Mouse (Mus musculus) MN1 (cell line): ENCODE results near the gene Stk10.
A peak's percentile ranks its signal among the peaks of the same experiment; 100 is the strongest.

ENCODE experiments used
- DNase-seq: peaks from one replicate; pipeline ENCODE4 v3.0.0-alpha.2; 2016; ENCODE audit warnings: low spot score

Gene Stk10

GRCm38 (mm10) chr11:32524122-32524920, 8.8 kb upstream of the Stk10 start:
- DNase-seq, result no peak

GRCm38 (mm10) chr11:32527006-32527405, 6.1 kb upstream of the Stk10 start:
- no peak for DNase-seq

DNA sequence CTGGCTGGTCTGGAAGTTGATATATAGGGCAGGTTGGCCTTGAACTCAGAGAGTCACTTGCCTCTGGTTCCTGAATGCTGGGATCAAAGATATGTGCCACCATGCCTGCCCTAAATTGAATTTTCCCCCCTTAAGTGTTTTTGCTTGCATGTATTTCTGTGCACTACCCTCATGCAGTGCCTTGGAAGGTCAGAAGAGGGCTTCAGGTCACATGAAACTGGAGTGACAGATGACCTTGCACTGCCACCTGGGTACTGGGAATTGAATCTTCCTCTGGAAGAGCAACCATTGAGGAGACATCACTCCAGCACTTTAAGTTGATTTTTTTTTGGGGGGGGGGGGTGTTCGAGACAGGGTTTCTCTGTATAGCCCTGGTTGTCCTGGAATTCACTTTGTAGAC, 3.0 kb upstream of the Stk10 start:
- no peak for DNase-seq

DNA sequence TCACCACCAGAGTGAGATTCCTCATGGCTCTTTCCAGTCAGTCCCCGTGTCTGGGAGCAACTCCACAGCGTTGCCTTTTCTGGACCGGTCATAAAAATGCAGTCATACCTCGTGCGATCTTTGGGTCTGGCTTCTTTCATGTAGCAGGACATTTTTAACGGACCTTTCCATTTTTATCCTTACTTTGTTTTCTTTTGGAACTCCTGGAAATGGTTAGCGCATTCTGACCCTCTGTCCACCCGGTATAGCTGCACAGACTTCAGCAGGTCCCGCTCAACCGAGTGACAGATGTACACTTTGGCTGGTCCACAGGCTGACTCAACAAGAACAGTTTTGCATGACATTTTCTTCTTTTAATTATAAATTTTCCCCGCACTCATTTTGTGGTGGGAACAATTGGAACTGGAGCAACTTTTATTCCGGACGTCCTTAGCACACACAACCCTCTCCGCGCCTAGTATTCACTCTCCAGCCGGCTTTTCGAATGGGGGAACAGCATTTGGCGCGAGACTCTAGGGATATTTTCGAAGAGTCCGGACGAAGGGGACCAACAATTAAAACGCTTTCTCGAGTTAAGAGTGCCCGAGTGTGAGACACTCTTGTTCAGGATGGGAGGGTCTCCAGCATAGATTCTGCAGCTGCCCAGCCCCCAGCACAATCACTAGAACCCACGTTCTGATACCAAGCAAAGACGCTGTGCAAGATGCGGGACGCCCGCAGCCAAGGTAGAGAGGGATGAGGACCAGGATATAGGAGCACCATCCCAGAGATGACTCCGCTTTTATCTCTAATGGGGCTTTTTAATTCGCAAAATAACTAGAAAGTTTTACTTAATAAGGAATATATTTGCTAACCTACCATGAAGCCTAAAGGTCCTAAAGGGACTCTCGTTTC, 987 bp upstream of the Stk10 start, which contains the start of gene Efcab9:
TSS of gene Efcab9 (minus strand) at position 211 of the 894 bp plus-strand sequence.
- DNase-seq, result no peak

DNA sequence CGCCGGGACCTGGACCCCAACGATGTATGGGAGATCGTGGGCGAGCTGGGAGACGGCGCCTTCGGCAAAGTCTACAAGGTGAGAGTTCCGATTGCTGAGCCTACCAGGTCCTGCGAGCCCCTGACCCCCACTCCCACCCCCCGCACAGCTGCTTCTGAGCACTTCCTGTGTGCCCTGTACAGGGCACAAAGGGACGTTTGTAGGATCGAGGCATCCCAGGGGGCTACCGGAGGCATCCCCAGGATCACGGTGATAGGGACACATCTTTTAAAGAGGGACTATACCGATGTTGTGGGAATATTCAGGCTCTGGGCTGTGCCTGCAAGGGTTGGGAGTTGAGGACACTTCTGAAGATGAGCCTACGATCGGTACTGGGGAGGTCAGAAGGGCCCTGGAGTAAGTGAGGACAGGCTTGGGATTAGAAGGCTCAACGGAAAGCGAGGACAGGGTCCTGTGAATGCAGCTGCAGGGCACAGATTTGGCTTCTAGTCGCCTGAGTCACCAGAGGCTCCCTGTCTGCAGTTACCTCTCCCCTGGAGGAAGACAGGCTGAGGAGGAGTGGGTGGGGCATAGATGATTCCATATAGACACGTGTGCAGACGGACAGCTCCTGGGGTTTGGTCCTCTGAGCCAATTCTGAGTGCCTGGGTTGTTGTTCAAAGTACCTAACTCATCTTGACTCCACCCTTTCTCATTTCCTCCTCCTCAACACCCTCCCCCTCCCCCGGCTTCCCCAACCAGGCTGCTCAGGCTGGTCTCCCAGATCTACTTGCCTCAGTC, 567 bp downstream of the Stk10 start:
- peak; percentile 80 for DNase-seq

GRCm38 (mm10) chr11:32534453-32535075, 1.5 kb downstream of the Stk10 start:
- no peak for DNase-seq

DNA sequence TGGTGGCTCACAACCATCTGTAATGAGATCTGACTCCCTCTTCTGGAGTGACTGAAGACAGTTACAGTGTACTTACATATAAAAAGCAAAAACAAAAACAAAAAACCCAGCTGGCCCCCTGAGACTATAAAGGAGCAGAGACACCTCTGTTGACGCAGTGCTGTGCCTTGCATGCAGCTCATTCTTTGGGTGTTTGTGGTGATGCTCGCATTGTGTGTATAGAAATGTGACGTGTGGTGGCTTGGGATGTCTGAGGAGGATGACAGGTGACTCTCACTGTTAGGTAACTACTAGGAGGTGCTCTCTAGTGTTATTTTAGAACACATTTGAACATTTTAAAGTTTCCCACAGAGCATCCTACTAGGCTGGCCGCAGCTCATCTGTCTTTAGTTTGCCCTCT, 2.5 kb downstream of the Stk10 start:
- no peak for DNase-seq

- no peak for DNase-seq
These were observed 3.8 kb downstream of the Stk10 start for GRCm38 (mm10) chr11:32536954-32537353.

GRCm38 (mm10) chr11:32538435-32538834, 5.3 kb downstream of the Stk10 start:
- no peak for DNase-seq

DNA sequence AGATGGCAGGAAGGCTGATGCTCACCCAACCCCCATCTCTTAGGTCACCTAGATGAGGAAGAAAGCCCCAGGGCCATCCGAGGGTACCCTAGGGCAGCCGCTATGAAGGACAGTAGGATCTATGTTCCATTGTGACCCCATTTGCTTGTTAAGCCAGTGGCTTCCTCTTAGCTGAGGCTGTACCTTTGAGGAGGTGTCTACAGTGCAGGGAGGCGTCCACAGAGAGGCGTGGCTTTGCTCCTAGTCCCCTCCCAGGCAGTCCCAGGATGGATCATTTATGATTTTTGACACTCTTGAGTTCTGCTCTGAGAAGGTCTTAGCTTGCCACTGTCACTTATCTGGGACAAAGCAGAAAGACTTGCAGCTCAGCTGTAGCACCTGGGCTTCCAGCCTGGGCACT, 5.7 kb downstream of the Stk10 start:
- no peak for DNase-seq

GRCm38 (mm10) chr11:32539717-32540116, 6.6 kb downstream of the Stk10 start:
- DNase-seq, result no peak

- DNase-seq, result no peak
These were observed 7.4 kb downstream of the Stk10 start for GRCm38 (mm10) chr11:32540463-32540862.

GRCm38 (mm10) chr11:32542181-32542580, 9.1 kb downstream of the Stk10 start:
- DNase-seq, result no peak

- DNase-seq, result no peak
These were observed 9.7 kb downstream of the Stk10 start for GRCm38 (mm10) chr11:32542687-32543411.

DNA sequence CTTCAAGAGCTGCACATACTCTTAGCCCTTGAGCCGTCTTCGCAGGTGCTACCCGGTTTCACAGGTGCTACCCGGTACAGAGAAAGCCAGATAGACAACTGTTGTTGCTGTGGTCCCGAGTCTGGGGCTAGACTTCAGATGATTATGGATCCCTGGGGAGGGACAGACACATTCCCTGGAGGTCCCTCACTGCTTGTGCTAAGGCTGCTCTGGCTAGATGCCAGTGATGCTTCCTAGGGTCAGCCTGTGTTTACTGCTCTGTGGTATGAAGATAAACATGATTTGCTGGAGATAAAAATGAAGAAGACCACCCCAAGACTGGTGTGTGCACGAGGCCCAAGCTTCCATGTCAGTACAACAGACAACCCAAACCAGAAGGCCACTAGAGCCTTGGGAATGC, 10.9 kb downstream of the Stk10 start:
- DNase-seq, result no peak

DNA sequence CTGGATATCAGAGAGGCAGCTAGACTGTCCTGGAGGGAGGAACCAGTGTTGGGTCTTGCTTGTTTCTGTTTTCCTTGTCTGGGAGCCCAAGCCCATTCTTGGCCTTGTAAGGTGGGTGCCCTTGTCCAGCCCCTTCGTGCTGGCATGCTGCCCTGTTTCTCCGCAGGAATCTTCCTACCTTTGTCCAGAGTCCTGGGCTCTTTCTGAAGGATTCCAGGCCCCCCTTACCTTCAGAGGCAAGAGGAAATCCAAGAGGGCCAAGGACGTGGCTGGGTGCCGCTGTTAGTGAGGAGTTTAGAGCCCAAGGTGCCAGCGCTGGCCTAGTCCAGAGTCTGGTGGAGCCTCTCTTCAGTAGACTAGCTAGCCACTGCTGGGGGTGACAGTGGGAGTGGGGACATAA, 11.4 kb downstream of the Stk10 start:
- DNase-seq, result no peak

GRCm38 (mm10) chr11:32545605-32546004, 12.5 kb downstream of the Stk10 start:
- DNase-seq, result no peak

DNA sequence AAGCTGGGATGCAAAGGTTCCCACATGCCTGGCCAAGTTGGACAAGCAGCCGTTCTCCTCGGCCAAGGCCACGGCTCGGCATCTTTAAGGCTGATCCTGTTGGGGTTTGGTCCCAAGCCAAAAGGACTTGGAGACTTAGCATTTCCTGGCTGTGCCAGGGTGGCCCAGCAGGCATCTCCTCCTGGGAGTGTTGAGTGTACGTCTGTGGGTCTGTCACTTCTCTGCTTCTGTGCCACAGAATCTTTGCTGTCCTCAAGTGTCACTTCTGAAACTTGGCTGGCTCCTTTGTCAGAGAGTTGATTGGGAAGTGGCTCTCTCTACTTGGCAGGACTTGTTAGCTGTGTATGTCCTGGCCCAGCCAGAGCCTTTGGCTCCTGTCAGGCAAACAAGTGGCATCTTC, 13.4 kb downstream of the Stk10 start:
- DNase-seq, result no peak

- DNase-seq, result no peak
These were observed 14.4 kb downstream of the Stk10 start for GRCm38 (mm10) chr11:32547391-32547947.

DNA sequence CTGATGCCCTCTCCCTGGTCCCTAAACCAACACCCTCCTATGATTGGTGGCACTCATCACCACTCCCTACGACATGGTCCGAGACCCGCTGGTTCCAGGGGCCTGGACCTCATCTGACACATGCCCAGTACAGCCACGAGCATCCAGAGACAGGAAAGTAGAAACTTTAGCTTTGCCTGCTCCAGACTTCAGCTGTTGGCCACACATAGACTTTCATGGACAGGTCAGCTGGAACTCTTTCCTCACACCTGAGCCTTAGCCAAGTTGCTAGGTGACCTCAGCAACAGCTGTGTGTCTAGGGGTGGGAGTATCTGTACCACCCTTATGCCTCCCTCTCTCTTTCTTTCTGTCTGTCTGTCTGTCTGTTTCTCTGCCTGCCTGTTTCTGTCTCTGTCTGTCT, 15.1 kb downstream of the Stk10 start:
- no peak for DNase-seq

- no peak for DNase-seq
These were observed 16.1 kb downstream of the Stk10 start for GRCm38 (mm10) chr11:32549236-32549635.
